Mouse (Mus musculus) liver, embryonic 14.5 days (tissue): Measurements from ENCODE around the gene Nxf7.
"Not testable (repeated sequence)": the region's sequence is repeated elsewhere in the genome, so short reads cannot be mapped to it uniquely, and the experiment has no call there.

Experiments
- CTCF ChIP-seq: IDR thresholded peaks from 2 replicates; pipeline ENCODE4 v1.5.1; 2016; ENCODE audit warnings: antibody characterized with exemption, low read depth, control low read depth
- EP300 ChIP-seq: IDR thresholded peaks from 2 replicates; pipeline ENCODE4 v1.6.1; 2016; ENCODE audit warnings: antibody characterized with exemption, low read depth

DNA sequence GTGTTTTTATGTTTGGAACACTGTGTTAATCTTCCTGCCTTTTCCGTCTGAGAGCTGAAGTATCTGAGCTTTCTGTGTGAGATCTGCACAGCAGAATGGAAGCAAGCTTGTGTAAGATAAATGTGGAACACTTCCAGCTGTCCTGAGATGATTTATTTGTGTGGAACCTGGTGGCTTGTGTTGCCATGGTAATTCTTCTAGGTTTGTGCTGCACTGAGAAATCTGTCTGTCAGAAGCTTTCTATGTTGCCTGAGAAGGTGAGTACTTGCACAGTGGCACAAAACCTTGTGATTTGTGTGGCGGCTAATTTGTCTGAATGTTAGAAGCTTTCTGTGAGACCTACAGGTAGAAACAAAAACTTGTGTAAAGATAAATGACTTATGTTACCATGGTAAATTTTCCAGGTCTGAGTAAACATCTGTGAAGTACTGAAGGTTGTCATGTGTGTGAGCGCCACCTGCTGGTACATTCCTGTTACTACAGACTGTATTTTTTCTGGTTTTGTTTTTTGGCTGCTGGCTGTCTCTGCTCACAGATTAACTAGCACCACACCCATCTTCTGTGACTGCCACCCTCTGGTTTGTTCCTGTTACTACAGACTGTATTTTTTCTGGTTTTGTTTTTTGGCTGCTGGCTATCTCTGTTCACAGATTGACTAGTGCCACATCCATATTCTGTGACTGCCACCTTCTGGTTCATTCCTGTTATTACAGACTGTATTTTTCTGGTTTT, 2.9 kb upstream of the Nxf7 start:
- TF ChIP-seq CTCF = peak; percentile 66
- TF ChIP-seq EP300 = not testable (repeated sequence)
